Mouse (Mus musculus) midbrain, embryonic 10.5 days (tissue): ENCODE data around the gene Bud13. TPM values are rescaled to one million over a fixed set of nuclear protein-coding genes. Genes with fewer than 3 reads are reported as not detected.
"Not testable (repeated sequence)": the region's sequence is repeated elsewhere in the genome, so short reads cannot be mapped to it uniquely, and the experiment has no call there.

Source experiments
- DNase-seq: peaks from one replicate; pipeline ENCODE4 v3.0.0-alpha.2; 2017; ENCODE audit warnings: low spot score
- H3K27ac ChIP-seq: fragments of 300-500 bp; sonication (generic); replicated peaks from 2 replicates; pipeline ENCODE4 v1.5.1; 2016; ENCODE audit warnings: mild to moderate bottlenecking
- H3K27me3 ChIP-seq: fragments of 300-500 bp; sonication (generic); 2 replicates; pipeline ENCODE4 v1.6.1; 2016; ENCODE audit warnings: low read depth, mild to moderate bottlenecking; ENCODE audit not compliant: poor library complexity, severe bottlenecking
- H3K36me3 ChIP-seq: fragments of 300-500 bp; sonication (generic); 2 replicates; pipeline ENCODE4 v1.6.1; 2016; ENCODE audit warnings: mild to moderate bottlenecking, moderate library complexity
- H3K4me1 ChIP-seq: fragments of 300-500 bp; sonication (generic); 2 replicates; pipeline ENCODE4 v1.6.1; 2016
- H3K4me3 ChIP-seq: fragments of 300-500 bp; sonication (generic); 2 replicates; pipeline ENCODE4 v1.5.1; 2016; ENCODE audit warnings: mild to moderate bottlenecking, moderate library complexity
- H3K9me3 ChIP-seq: fragments of 300-500 bp; sonication (generic); replicated peaks from 2 replicates; pipeline ENCODE4 v1.6.1; 2016; ENCODE audit warnings: mild to moderate bottlenecking
- WGBS: fragments of 180-500 bp; shearing (Covaris S2); methylation state at CpG from one replicate; pipeline ENCODE4 v1.1.7; 2016; 5-methylcytosine and 5-hydroxymethylcytosine counted together
- polyA plus RNA-seq: library from polyadenylated mRNA; unstranded; fragments of >200 nt; fragmentation: Nextera tagmentation; extraction: Ambion mirVana; gene quantifications from 2 replicates; pipeline ENCODE4 v1.2.1, GENCODE M21; 2016

Bud13 gene
- polyA plus RNA-seq, 1 experiment from 2014 or later = 29.7 TPM

DNA sequence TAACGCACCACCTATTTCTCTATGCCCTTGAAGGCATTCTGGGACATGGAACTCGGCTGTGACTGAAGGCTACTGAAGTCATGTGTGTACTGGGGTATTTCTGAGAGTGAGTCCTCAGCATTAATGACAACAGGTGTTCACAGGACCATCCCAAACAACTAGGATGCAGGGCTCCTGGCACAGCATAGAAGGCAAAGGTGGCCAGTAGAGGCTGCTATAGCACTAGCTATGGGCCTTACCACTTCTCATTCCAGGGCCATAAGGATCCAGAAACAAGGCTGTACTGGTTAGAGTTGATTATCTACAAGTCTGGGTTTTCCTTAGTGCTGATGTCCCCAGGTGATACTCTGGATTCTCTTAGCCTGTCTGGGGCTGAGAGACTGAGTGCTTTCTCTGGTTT is 32.1 kb downstream of the Bud13 start:
- Histone ChIP-seq H3K27ac (peak overlapping the region; percentile 72; the same call in 1 of the 2 replicates), H3K36me3 (no peaks in the 10 kb centered on the region), H3K4me1 (peaks cover 30% of the 10 kb centered on the region), H3K4me3 (no peak overlapping the region), H3K27me3 (peaks cover 20% of the 10 kb centered on the region), H3K9me3 (peaks cover 6% of the 10 kb centered on the region; the same call in 1 of the 2 replicates)
- DNase-seq = no peak
- 44% methylated on average over 2 of the region's 2 CpGs for WGBS

DNA sequence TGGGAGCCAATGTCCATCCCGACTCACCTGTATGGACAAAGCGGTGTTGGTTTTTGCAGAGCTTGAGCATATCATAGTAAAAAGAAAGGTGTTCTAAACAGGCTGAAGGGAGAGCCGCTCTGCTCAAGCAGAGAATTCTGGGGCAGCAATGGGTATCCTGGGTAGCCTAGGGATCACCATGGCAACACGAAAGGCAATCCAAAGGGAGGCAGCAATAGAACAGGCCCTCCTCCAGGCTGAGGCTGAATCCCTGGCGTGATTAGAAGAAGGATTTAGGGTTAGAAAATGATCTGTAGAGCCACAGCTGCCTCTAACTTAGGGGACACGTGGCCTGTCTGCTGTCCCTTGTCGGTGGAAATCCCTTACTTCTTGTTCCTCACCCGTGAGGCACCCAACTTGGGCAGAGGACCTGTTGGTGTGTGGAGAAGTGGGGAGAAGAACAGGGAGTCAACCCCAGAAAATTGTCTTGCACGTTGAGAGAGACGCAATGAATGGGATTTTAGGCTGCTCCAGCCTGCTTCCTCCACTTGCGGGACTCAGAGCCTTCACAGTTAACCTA is 33.1 kb downstream of the Bud13 start:
- H3K9me3 ChIP-seq = peaks cover 13% of the 10 kb centered on the region; the same call in 1 of the 2 replicates
- H3K4me3 ChIP-seq = no peak overlapping the region
- DNase-seq = peak; percentile 54
- H3K36me3 ChIP-seq = no peaks in the 10 kb centered on the region
- peaks cover 19% of the 10 kb centered on the region for H3K27me3 ChIP-seq
- peak overlapping the region; percentile 72 for H3K27ac ChIP-seq
- WGBS = 27% methylated on average over 11 of the region's 11 CpGs
- H3K4me1 ChIP-seq = peaks cover 30% of the 10 kb centered on the region

DNA sequence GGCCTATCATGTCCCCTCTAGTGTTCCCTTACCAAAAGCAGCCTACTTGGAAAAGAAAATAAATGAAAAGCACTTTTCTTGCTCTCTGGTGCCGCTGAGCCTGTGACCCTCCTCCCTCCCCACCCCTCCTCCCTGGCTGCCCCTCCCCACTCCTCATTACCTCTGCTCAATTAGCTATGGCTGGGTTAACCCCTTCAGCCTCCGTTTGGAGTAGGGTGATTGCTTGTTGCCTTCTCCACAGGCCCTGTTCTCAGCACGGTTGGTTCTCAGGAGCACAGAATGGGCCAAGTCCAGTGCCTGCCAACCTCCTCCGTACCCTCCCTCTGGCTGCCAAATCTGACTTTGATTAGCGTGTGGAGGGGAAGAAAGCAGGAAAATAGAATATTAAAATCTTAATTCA is 33.6 kb downstream of the Bud13 start:
- peaks cover 13% of the 10 kb centered on the region; the same call in 1 of the 2 replicates for H3K9me3 ChIP-seq
- DNase-seq = no peak
- H3K4me1 ChIP-seq = peaks cover 30% of the 10 kb centered on the region
- H3K27me3 ChIP-seq = peaks cover 21% of the 10 kb centered on the region
- H3K4me3 ChIP-seq = no peak overlapping the region
- H3K36me3 ChIP-seq = no peaks in the 10 kb centered on the region
- WGBS = 16% methylated on average over 5 of the region's 5 CpGs
- H3K27ac ChIP-seq = peak overlapping the region; percentile 72

DNA sequence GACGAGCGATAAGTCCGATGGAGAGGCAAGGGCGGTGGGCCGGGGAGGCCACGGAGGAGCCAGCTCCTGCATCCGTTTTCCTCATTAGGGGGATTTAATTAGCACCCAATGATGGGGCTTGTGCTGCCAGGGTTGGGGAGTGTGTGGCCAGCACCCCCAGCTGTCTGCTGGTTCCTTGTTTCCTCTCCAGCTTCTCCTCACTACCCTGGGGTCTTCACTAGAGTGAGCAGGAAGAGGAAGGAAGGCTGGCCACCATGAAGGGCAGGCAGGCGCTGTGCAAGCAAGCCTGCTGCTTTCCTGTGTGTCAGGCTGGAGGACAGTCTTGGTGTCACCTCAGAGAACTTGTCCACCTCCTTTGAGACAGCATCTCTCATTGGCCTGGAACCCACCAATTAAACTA is 34.1 kb downstream of the Bud13 start:
- H3K9me3 ChIP-seq = peaks cover 13% of the 10 kb centered on the region; the same call in 1 of the 2 replicates
- no peaks in the 10 kb centered on the region for H3K36me3 ChIP-seq
- H3K4me3 ChIP-seq = no peak overlapping the region
- DNase-seq = no peak
- no peak overlapping the region; the same call in 1 of the 2 replicates for H3K27ac ChIP-seq
- H3K4me1 ChIP-seq = peaks cover 30% of the 10 kb centered on the region
- H3K27me3 ChIP-seq = peaks cover 26% of the 10 kb centered on the region
- WGBS = 76% methylated on average over 8 of the region's 8 CpGs

DNA sequence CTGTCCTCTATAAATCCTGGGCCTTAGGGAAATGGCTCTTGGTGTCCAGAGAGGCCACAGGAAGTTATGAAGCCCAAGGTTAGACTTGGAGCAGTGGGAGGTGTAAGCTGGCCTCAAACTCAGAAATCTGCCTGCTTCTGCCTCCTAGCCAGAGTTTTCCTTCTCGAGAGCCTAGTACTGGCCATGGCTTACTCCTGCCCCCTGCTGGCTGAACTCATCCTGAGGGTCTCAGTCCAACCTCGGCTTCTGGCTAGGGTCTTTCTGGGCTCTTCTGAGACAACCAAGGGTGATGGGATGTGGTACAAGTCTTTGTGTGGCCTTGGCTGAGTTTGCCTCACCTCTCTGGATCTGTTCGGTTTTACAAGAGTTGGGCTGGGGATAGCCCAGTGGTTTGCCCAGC is 35.1 kb downstream of the Bud13 start:
- Histone ChIP-seq H3K36me3 (no peaks in the 10 kb centered on the region), H3K4me3 (no peak overlapping the region), H3K4me1 (peaks cover 30% of the 10 kb centered on the region), H3K9me3 (peaks cover 13% of the 10 kb centered on the region; the same call in 1 of the 2 replicates), H3K27ac (no peak overlapping the region), H3K27me3 (peaks cover 34% of the 10 kb centered on the region)
- no peak for DNase-seq
- WGBS = 84% methylated on average over 3 of the region's 3 CpGs

DNA sequence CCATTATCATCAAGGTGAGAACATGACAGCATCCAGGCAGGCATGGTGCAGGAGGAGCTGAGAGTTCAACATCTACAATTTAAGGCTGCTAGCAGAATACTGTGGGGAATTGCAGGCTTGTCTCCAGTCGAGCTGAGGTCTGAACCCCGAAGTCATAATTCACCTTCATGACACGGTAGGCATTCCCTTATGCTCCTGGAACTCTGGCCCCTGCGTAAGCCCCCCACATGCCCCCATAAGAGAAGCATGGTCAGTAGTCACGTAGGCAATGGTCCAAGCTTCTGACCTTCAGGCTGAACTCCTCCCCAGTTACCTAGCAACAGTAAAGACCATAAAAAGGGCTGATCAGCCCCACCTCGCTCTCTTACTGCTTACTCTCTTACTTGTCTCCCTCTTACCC is 37.1 kb downstream of the Bud13 start, which contains the start of gene 4931429L15Rik:
TSS of gene 4931429L15Rik (minus strand) at position 101 of the 400 bp plus-strand sequence.
- not testable (repeated sequence) for H3K4me3 ChIP-seq, DNase-seq, H3K27ac ChIP-seq, H3K36me3 ChIP-seq
- WGBS = 90% methylated on average over 6 of the region's 6 CpGs
- peaks cover 30% of the 10 kb centered on the region for H3K27me3 ChIP-seq
- peaks cover 13% of the 10 kb centered on the region; the same call in 1 of the 2 replicates for H3K9me3 ChIP-seq
- H3K4me1 ChIP-seq = peaks cover 23% of the 10 kb centered on the region

DNA sequence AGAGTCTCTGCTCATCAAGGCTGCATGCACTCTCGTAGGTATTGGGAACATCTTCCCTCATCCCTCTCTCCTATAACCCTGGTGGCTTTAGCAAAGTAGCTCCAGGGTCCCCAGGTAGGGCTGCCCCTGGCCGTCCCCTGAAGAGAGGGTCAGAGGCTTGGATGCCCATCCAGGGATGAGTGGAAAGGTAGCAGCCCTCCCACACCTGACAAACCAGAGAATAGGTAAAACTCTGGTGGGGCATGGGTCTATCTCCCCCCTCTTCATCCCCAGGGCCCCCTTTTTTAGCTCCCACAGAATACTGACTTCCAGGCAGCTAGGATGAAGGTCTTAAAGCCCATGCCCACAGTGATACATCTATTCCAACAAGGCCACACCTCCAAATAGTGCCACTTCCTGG is 37.7 kb downstream of the Bud13 start:
- no peaks in the 10 kb centered on the region for H3K36me3 ChIP-seq
- peaks cover 13% of the 10 kb centered on the region; the same call in 1 of the 2 replicates for H3K9me3 ChIP-seq
- H3K27me3 ChIP-seq = peaks cover 28% of the 10 kb centered on the region
- H3K27ac ChIP-seq = no peak overlapping the region
- H3K4me3 ChIP-seq = no peak overlapping the region
- no peak for DNase-seq
- H3K4me1 ChIP-seq = peaks cover 17% of the 10 kb centered on the region
- WGBS = 88% methylated on average over 2 of the region's 2 CpGs

DNA sequence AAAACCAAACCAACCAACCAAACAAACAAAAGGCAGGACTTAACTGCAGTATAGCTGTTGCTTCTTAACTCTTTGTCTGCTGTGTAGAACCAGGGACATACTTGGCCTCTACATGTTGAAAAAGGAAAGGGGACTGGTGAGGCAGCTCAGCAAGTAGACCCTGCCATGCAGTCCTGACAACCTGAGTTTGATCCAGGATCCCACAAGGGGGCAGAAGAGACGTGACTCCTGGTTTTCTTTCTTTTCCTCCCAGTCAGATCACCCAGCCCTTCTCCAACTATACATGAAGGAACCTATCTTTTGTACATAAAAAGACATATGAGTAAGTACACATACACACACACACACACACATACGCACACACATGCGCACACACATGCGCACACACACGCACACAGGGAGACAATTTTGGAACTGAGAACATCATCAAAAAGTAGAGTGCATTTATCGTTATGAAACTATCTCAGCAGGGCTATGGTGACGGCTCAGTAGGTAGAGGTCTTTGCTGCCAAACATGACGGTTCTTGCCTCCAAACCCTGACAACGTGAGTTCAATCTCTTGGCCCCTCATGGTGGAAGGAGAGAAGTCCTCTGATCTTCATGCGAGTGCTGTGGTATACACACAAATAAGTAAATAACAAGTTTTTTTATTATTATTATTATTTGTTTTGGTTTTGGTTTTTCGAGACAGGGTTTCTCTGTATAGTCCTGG is 44.0 kb downstream of the Bud13 start:
- Histone ChIP-seq H3K9me3 (no peaks in the 10 kb centered on the region), H3K36me3 (no peaks in the 10 kb centered on the region), H3K27me3 (peaks cover 42% of the 10 kb centered on the region), H3K4me1 (peaks cover 27% of the 10 kb centered on the region), H3K4me3 (no peak overlapping the region), H3K27ac (no peak overlapping the region)
- no peak for DNase-seq
- 90% methylated on average over 11 of the region's 11 CpGs for WGBS

DNA sequence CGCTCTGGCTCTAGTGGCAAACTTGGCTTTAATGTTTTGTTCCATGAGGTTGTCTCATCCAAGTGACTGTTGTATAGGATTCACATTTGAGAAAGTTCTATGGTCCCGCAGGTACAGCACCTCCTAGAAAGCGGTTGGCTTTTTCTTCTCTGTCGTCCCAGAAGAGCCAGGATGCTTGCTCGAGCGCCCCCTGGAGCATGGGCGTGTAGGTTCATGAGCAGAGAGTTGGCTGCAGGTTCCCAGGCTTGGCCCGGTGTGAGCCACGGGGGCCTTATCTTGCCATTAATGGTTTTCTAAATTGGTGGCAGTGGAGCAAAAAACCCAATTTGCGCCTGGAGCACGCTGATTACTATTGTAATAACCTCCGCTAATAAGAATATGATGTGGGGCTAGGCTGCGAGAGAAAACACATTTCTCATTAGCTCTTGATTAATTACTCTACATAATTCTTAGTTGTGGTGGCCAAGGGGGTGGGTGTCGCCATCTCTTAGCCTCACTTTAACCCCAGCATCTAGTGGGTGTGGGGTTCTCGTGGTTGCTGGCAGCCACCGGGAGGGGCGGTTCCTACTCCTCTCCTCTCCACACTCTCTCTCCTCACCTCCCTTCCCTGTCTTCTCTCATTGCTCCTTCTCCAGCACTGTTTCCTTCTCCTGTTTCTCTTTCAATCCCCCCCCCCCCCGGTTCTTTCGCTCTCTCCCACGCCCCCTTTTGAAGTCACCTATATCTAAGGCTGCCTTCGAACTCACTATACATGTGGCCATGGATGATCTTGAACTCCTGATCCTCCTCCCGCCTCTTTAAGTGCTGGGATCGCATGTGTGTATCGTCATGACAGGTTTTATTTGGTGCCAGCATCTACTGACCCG is 45.1 kb downstream of the Bud13 start:
- Histone ChIP-seq H3K27ac (peak overlapping the region; percentile 93), H3K9me3 (no peaks in the 10 kb centered on the region), H3K36me3 (no peaks in the 10 kb centered on the region), H3K27me3 (peaks cover 43% of the 10 kb centered on the region), H3K4me1 (peaks cover 27% of the 10 kb centered on the region), H3K4me3 (peak overlapping the region; percentile 46; the same call in 1 of the 2 replicates)
- DNase-seq = no peak
- WGBS = 65% methylated on average over 25 of the region's 25 CpGs

DNA sequence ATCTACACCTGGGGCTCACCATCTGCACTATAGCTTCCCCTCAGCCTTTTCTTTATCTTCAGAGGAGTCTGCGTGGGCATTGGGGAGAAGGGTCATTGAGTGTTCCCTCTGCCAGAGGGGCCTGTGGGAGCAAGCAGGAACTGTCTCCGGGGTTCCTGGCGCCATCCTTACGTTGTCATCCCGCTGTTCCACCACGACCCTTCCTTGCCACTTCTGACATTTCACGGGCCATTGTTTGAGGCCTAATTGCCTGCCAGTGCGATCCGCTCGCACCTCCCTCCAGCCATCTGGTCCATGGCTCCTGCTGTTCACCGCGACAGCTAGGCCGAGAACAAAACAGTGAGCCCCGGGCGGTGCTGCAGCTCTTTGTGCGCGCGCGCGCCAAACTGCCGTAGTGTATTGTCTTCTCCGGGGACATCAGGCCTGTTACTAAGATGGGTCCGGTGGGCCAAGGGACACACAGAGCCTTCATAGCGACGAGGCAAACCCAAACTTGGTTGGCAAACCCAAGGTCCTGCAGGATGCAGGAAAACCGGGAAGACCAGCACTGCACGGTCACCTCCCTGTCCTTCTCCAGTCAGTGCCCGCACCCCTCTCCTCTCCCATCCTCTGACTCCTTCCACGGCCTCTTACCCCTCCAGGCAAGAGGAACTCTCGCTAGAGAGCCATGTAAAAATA is 45.9 kb downstream of the Bud13 start:
- WGBS = 2% methylated on average over 30 of the region's 30 CpGs
- peak; percentile 86 for DNase-seq
- no peaks in the 10 kb centered on the region for H3K9me3 ChIP-seq

DNA sequence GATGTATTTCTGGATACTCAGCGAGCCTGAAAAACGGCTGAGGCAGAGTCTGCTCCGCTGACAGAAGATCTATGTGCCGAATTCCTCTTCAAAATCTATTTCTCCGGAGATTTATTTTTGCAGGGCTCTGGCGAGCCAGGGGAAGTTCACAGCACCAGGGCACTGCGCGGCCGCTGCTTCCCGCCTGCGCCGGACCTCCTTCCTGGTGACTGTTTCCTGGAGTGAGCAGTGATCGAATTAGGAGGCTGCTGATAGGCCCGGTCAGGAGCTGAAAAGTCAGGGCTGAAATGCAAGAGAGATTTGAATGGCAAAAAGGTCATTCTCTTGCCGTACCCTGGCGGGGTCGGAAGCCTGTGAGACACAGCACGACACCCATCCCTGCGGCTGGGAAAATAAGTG is 46.4 kb downstream of the Bud13 start:
- 1% methylated on average over 19 of the region's 19 CpGs for WGBS
- peak; percentile 78 for DNase-seq
- Histone ChIP-seq H3K27ac (peak overlapping the region; percentile 93), H3K27me3 (peaks cover 45% of the 10 kb centered on the region), H3K4me3 (peak overlapping the region; percentile 46), H3K36me3 (no peaks in the 10 kb centered on the region), H3K4me1 (peaks cover 27% of the 10 kb centered on the region), H3K9me3 (no peaks in the 10 kb centered on the region)

More for the DNA sequence above, 45.9 kb downstream of the Bud13 start:
- peak overlapping the region; percentile 93 for H3K27ac ChIP-seq
- peak overlapping the region; percentile 46 for H3K4me3 ChIP-seq
- peaks cover 27% of the 10 kb centered on the region for H3K4me1 ChIP-seq
- H3K36me3 ChIP-seq = no peaks in the 10 kb centered on the region
- peaks cover 45% of the 10 kb centered on the region for H3K27me3 ChIP-seq
